Mouse (Mus musculus) right cerebral cortex, postnatal 25 days (tissue): Measurements from ENCODE around the gene Efcab12.
"Not testable (repeated sequence)": the region's sequence is repeated elsewhere in the genome, so short reads cannot be mapped to it uniquely, and the experiment has no call there.

ENCODE experiments used
- DNase-seq: peaks from one replicate; pipeline ENCODE4 v3.0.0; 2022

Efcab12 gene

DNA sequence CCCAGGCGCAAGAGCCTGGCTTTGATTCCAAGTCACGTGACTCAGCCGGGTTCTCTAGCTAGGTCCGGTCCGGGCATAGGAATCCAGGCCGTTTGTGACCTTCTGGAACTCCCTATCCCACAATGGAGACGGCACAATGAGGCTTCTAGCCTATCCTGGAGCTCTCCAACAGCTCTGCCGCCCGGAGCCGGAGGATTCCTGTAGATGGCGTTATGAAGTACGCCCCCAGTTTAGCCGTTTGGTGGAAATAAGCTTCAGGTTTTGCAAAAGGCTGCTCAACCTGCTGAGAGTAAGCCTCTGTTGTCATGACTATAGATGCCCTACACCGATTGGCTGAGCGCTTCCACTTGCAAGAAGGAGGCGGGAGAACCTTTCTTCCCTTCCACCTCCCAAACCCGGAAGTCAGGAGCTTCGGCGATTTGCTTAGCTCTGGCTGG lies at the start of gene Efcab12:
Efcab12 (minus strand) TSS at position 252 of the 437 bp plus-strand sequence.
- peak; percentile 72 for DNase-seq

DNA sequence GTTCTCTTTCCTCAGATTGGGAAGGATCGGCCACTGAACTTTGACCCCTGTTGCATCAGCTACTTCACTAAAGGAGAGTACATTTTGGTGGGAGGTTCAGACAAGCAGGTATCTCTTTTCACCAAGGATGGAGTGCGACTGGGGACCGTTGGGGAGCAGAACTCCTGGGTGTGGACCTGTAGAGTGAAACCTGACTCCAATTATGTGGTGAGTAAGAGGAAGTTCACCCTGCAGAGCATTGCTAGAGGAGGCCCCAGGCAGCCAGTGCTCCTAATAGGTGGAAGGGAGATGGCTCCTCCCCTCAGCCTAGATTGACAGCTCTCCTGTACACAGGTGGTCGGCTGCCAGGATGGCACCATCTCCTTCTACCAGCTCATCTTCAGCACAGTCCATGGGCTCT lies 48.7 kb upstream of the Efcab12 start:
- DNase-seq: no peak

DNA sequence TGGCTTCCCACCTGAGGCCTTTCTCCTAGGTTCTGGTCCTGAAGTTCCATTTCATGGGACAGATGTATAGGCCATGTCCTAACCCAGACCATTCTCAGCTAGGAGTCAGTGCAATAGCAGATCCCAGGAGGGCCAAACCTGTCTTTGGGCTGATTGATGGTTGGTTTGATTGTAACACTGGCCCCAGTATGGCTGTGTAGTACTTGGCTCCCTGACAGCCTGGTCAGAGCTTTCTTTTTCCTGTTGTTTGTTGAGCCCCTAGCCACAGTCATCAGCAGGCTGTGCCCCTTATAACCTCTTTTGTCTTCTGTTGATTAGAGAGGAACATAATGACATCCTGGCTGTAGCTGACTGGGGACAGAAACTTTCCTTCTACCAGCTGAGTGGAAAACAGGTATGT lies 45.8 kb upstream of the Efcab12 start:
- DNase-seq: no peak

DNA sequence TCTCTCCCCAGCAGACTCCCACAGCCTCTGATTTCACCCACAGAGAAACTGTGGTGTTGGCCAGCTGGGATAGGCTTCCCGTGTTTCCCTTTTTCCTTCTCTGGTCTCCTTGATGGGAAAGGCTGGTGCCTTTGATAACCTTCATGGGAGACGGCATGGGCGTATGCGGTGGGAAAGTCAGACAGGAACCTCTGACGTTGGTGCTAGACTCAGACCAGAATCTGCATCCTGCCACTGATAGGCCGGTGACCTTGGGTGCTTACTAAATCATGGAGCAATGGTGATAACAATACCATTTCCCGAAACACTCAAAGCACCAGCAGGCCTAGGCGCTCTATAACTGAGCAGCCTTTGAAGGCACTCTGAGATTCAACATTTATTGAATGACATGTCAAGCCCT lies 42.5 kb upstream of the Efcab12 start:
- no peak for DNase-seq

DNA sequence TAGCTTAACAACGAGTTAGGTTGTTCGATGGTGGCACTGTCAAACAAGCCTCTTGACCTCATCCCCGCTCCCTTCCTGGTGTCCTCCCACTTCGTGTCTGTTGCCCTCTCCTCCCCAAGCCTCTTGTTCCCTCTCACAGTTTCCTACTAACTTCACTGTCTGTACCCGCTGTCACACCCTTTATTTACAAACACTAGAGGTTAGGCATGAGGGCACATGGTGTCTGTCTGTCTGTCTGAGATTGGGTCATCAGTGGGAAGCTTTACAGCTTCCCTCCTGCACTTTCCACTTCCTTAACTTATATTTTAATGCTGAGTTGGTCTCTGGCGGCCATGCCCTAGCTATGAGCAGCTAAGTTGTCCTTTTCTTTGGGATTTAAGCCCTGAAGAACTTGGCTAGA lies 41.5 kb upstream of the Efcab12 start:
- no peak for DNase-seq

DNA sequence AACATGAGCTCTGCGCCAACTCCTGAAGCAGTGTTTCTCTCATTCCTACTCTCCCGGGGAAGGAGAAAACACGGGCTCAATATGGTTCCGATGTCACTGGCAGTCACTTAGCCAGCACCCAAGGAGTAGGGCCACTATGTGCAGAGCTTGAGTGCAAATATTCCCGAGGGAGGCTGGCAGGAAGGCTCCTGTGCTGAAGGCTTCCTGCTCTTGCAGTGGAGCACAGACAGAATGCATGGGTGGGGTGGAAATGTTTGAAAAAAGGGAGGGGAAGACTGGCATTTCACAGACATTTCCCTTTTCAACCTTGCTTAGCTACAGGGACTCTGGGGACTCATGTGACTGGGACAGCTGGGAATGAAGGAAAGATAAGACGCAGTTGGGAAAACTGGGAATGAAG lies 40.5 kb upstream of the Efcab12 start:
- no peak for DNase-seq

DNA sequence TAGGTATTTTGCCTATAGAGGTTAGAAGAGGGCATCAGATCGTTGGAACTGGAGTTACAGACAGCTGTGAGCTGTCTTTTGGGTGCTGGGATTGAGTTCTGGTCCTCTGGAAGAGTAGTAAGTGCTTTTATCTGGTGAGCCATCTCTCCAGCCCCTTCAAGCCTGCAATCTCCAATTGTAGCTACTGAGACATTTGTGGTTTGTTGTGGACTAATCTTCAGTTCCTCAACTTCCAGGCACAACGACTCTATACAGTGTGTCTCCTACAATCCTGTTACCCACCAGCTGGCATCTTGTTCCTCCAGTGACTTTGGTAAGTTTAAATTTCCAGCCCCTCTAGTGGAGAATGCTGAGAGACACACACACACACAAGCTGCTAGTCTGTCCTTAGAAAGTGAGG lies 39.0 kb upstream of the Efcab12 start:
- no peak for DNase-seq

DNA sequence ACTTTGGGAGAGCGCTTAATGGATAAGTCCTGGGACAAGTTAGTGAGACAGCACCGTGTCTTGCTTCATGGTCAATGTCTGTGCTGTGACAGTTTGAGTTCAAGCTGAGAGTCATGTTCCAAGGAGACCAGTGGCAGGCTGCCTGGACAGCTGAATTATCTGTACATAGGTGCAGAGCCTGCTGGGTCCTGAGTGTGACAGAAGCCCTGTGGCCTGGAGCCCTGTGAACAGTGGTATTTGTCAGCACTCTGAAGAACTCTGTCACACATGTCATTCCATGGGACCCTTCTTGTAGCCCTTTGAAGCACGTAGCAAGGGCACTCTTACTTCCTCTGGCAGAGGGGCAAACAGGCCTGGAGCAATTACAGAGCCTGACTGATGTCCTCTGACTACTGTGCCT lies 33.1 kb upstream of the Efcab12 start:
- DNase-seq: not testable (repeated sequence)

DNA sequence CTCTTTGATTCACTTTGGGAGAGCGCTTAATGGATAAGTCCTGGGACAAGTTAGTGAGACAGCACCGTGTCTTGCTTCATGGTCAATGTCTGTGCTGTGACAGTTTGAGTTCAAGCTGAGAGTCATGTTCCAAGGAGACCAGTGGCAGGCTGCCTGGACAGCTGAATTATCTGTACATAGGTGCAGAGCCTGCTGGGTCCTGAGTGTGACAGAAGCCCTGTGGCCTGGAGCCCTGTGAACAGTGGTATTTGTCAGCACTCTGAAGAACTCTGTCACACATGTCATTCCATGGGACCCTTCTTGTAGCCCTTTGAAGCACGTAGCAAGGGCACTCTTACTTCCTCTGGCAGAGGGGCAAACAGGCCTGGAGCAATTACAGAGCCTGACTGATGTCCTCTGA lies 28.9 kb upstream of the Efcab12 start:
- DNase-seq: not testable (repeated sequence)

DNA sequence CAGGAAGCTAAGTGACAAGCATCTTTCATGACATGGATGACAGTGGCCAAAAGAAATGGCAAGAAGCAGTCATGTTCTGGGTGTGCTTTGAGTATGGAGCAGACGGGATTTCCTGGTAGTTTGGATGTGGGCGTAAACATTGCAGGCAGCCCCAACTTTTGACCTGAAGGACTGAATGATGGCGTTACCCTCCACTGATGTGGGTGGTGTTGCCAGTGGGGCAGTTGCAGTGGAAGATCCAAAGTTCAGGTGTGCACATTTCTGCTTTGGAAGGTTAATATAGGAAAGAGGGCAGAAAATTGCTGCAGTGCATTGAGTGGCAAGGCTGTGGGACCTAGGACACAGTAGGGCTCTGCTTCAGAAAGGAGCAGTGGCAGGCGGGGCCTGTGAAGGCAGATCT lies 27.0 kb upstream of the Efcab12 start:
- DNase-seq: no peak

DNA sequence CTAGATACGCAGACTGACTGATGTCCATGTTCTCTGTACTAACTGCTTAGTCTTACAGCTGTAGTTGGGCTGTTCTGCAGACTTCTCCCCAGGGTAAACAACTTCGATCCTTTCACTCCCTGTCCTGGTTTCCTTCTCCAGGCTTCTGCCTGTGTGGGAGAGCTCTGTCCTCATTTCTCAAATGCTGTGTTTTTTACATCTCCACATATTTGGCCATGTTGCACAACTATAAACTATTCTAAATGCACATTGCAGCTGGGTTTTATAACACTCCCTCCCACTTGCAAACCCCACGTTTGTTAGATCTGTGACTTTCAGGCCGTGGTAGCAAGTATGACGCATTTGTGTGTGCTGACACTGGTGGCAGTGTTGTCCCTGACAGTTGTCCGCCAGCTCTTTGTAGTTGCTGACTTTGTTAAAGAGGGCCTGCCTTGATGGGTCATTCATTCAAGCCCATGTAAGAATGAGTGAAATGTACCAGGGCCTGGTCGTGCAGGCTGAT lies 25.2 kb upstream of the Efcab12 start:
- peak; percentile 48 for DNase-seq

DNA sequence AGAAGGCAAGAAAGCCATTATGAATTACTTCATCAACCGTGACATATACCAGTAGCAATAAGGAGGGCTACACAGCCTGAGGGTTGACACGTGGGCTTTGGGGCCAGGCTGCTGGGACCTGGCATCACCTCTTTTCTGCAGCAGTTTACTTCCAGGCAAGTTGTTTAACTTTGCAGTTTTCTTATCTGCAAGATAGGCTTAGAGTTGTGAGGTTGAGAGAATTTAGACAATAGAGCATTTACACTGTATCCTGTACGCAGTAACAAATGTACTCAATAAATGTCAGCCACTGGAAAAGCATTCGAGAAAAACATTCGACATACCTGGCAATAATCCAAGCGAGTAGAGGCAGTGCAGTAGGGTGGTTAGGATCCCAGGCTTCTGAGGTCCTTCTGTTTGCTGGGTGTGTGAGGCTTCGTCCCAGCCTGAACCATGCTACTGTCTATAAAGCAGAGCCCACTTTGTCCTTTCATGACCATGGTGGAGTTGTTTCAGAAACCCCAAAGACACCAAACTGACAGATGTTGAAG lies 21.9 kb upstream of the Efcab12 start:
- no peak for DNase-seq

DNA sequence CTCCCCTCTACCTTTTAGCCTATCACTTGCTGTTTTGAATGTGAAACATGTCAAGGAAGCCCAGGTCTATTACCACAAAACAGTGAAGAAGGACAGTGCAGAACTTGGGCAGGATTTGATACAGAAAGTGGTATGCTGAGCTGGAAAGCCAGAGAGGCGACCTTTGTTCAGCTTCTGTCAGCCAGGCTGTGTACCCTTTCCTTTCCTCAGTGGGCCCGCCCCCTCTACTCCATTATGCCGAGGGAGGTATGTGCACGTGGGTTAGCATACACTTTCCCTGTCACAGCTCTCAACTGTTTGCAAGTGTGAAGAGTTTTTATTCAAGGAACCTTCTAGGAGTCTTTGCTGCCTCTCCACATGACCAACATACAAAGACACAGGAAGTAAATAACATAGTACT lies 21.0 kb upstream of the Efcab12 start:
- DNase-seq: no peak

DNA sequence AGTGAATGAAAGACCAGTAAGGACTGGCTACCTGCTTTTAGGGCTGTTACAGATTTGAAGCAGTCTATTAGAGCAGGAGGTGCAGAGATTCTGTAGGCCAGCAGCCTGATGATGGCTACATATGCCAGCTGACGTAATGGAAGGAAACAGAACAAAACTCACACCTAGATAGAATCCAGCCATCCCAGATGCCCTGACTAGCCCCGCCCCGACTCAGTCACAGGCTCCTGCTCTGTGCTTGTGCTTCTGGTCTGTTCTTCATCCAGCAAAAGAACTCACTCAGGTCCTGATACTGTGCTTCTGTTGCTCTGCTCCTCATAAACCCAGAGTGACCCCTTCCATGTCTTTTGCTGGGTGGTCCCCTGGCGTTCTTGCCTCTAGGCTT lies 18.1 kb upstream of the Efcab12 start:
- DNase-seq: no peak

DNA sequence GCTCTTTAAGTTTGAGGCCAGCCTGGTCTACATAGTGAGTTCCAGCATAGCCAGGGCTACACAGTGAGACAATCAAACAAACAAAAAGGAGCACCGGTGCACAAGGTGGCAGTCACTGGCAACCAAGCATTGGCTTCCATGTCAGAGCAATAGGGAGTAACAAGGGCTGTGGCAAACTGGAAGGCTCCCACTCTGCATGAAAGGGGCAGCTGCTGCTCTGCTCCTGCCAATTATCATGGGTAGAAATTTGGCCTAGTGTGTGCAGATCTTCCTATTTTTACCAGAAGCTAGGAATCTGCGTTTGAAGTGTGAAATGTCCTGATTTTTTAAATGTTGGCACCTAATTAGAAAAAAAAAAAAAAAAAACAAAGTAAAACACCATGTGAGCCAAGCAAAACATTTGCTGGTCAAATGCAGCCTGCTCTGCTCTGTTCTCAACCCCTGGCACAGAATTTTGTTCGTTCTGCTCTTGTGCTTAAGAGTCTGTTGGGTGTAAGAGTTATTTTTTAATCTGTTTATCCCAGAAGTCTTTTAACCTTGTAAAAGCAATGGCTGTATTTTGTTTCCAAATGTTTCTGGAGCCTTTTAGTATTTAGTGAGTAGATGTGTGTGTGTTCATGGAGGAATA lies 17.6 kb upstream of the Efcab12 start:
- DNase-seq: no peak

DNA sequence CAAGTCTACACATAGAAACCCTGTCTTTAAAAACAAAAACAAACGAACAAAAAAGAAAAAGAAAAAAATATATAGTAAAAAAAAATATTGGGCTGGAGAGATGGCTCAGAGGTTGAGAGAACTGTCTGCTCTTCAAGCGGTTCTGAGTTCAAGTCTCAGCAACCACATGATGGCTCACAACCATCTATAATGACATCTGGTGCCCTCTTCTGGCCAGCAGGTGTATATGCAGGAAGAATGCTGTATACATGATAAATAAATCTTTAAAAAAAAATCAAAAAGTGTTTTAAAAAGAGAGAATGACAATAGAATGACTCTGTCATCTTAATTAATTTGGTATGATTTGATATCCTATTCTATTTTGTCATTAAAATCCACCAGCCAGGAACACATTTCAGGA lies 16.2 kb upstream of the Efcab12 start:
- DNase-seq: no peak

DNA sequence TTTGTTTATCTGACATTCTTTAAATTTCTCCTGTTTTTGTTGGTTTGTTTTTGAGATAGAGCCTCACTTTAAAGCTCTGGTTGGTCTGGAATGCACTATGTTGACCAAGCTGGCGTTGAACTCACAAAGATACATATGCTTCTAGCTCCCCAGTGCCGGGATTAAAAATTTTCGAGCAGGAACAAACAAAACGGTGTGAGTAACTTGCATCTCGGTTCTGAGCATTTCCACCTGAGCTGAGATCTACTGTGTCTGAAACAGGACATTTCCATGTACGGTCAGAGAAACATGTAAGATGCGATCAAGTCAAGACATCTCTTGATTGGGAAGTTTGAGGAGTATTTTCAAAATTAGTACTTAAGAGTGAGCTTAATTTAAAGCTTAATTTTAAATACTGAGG lies 15.8 kb upstream of the Efcab12 start:
- DNase-seq: no peak

DNA sequence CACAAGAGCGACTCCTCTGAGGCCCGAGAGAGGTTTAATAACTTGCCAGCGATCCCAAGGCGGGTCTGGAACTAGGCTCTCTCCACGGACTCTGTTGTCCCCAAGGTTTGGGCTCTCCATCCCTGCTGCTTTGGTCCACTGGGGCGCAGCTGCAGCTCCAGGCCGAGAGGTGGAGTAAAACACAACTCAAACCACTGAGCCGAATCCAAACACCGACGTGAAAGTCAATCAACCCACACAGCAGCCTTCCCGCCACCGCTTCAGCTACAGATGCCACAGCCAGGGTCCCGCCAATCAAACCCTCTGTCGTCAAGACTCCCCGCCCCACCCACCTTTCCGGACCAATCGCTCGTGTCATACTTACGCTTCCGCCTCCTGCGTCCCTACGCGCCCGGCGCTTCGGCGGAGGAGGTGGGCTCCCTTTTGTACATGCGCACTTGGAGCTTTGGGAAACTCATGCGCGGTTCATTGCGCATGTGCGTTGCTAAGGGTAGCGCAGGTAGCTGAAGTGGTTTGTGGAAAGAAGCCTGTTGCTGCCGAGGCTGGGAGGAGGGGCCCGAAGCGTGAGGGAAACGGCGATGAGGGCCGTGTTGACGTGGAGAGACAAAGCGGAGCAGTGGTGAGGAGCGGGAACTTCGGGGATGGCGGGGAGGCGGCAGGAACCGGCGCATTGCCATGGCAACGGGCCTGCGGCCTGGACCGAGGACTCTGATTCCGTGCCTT lies 15.0 kb upstream of the Efcab12 start, which contains the start of the genes Mbd4 and Ift122:
Mbd4 (minus strand) TSS at position 281 of the 723 bp plus-strand sequence.
Ift122 (plus strand) TSS at position 380 of the 723 bp plus-strand sequence.
- DNase-seq: peak; percentile 99

DNA sequence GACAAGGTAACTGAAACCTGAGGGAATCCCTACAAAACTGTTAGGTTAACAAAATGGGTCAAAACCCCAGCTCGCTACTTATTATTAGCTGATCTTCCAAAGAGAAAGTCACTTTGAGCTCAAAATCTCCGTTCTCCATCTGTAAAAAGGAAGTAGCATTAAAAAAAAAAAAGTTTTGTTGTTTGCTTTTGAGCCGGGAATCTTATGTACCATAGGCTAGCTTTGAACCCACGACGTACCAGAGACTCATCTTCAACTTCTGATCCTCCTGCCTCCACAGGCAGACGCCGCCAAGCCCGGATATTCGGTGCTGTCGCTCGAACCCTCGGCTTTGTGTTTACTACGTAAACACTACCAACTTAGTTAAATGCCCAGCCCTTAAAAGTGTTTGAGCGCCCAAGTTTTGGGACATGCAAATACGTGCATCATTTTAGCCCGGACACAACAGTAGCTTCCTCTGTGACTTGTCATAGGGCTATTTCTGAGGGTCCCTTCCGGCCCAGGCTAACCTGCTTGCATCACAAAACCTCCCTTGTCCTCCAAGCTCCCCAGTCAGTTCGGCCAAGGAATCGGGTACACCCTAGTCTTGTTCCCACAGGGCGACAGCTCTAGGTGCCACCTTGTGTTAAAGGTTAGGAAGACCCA lies 14.4 kb upstream of the Efcab12 start:
- no peak for DNase-seq

DNA sequence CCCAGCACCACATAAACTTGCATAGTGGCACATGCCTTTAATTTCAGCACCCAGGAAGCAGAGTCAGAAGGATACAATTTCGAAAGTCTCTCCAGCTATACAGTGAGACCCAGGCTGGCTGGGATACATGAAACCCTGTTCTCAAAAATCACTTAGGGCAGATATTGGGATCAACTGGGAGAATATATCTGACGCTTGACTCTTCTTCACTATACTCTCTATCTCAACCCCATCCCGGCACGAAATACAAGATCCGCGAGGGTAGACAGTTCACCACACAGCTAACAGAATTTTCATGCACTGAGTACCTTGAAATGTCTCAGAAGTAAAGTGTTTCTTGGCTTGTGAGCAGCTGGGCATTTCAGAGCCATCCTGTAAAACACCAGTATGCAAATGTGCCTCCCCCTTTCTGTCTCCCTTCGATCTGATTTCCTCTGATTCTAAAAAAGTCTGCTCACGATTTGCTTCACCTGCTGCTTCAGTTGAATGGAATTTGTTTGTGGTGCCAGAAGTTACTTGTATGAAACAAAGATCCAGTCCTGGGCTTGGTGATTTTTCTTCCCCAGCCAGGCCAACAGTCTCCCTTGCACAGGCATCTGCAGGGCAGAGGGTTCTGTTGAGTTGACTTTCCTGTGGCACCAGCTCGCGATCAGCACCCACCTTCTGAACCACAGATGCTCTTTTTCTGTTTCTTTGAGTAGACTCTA lies 10.5 kb upstream of the Efcab12 start:
- DNase-seq: no peak

DNA sequence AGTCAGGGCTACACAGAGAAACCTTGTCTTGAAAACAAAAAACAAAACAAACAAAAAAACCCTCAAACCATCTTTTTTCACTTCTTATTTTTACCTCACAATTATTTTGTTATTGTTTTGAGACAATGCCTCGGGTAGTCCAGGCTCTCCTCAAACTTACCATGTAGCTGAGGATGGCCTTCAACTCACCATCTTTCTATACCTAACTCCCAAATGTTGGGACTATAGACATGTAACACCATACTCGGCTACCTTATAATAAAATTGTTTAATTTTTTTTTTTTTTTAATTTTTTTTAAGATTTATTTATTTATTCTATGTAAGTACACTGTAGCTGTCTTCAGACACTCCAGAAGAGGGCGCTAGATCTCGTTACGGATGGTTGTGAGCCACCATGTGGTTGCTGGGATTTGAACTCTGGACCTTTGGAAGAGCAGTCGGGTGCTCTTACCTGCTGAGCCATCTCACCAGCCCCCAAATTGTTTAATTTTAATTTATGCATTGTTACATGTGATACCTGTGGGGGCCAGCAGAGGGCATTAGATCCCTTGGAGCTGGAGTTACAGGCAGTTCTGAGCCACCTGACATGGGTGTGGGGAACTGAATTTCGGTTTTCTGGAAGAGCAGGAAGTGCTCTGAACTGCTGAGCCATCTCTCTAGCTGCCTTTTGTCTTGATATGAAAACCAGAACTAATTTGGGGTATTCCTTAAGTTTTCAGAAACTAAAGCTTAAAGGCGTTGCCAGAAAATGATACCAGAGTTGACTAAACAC lies 8.6 kb upstream of the Efcab12 start:
- no peak for DNase-seq

DNA sequence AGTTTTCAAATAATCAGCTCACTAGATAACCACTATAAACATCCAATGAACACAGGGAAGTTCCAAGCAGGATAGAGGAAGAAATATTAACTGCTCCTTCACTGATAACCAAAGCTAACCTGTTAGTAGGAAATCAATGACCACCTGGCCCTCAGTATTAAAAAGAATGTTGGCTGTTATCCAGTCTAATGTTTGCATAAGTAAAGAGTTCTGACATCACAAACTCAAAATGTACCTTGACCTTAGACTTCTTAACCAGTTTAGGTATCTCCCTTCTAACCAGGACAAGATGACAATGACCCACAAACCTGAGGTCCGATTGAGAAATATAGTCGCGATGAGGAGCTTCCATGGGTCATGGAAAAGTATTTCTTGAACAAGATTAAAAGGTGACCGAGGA lies 6.8 kb upstream of the Efcab12 start:
- no peak for DNase-seq
